9 mouse cellular contexts compared by ENCODE assay signal in genomic region chr14:101566717-101567116, GRCm38 (mm10).
"Had no signal": no experiment of that assay in that cellular context is flagged by ENCODE, and none has a peak within 500 bp of the region (broad histone marks: within the 10 kb centered on the region; RNA-seq: fewer than 3 reads in every experiment).

No protein-coding gene starts in this region.

- ATAC-seq: midbrain, embryonic 15.5 days had no signal

- DNase-seq: lung, adult 18-20 months; lung, embryonic 14.5 days; lung, postnatal 10 days; lung, postnatal 4 days; right cerebral cortex, postnatal 25 days; thymus, adult 18-20 months; thymus, postnatal 14 days; thymus, postnatal 36 days had no signal
